9 mouse cellular contexts compared by ENCODE assay signal in the genomic region with DNA sequence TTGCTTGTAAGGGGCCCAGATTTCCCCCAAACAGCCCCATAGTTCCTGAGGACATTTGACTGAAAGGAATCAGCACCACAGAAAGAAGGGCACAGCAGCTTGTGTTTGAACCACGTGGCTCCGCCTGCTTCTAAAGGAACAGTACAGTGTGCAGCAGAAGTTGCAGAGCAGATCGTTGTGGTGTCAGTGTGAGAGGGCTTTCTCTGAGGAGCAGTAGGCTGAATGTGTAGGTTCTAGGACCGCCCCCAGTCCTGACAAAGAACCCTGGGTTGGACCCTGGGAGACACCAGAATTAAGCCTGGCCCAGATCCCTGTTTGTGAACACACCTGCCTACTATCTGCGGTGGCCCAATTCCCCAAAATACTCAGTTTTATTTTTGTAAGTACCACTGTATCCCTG. TPM values are rescaled to one million over a fixed set of nuclear protein-coding genes. Genes with fewer than 3 reads are reported as not detected.
DNase-seq lines count a peak whose midpoint lies in the region; ATAC-seq lines count a peak whose summit lies in the region.
"Had no signal": no experiment of that assay in that cellular context is flagged by ENCODE, and none has a peak within 500 bp of the region (broad histone marks: within the 10 kb centered on the region; RNA-seq: fewer than 3 reads in every experiment).

No protein-coding gene starts in this region.

- no peak overlapping the region for H3K9ac ChIP-seq in hindbrain, embryonic 13.5 days
- H3K9ac ChIP-seq in hindbrain, embryonic 16.5 days (ENCODE audit: low read depth, low read length): no peak overlapping the region
- H3K9ac ChIP-seq in limb, embryonic 11.5 days (ENCODE audit: low read length): no peak overlapping the region

- peaks cover 24% of the 10 kb centered on the region for H3K36me3 ChIP-seq in hindbrain, embryonic 13.5 days
- H3K36me3 ChIP-seq in hindbrain, embryonic 16.5 days (ENCODE audit: control insufficient read depth, insufficient read depth, low read length): peaks cover 8% of the 10 kb centered on the region
- H3K36me3 ChIP-seq in limb, embryonic 11.5 days (ENCODE audit: control insufficient read depth, insufficient read depth, low read length): peaks cover 9% of the 10 kb centered on the region

- H3K4me2 ChIP-seq in hindbrain, embryonic 13.5 days: peak overlapping the region; percentile 65
- H3K4me2 ChIP-seq in hindbrain, embryonic 16.5 days (ENCODE audit: low read length): no peak overlapping the region
- peak overlapping the region; percentile 97 for H3K4me2 ChIP-seq in limb, embryonic 11.5 days (ENCODE audit: low read depth, severe bottlenecking)

- peak; percentile 34 for DNase-seq in thymus, postnatal 14 days
- no peak for DNase-seq in thymus, postnatal 36 days
- no peak for DNase-seq in limb, embryonic 11.5 days (ENCODE audit: low spot score)
- DNase-seq in thymus, postnatal 4 days: peak; percentile 57
- no peak for DNase-seq in ovary, postnatal 36 days (ENCODE audit: low spot score)
- no peak for DNase-seq in kidney, adult 18-20 months
- DNase-seq: gastrocnemius, postnatal 36 days had no signal

- no peaks in the 10 kb centered on the region for H3K27me3 ChIP-seq in hindbrain, embryonic 13.5 days
- no peaks in the 10 kb centered on the region for H3K27me3 ChIP-seq in hindbrain, embryonic 16.5 days (replicated peaks; ENCODE audit: control insufficient read depth, insufficient read depth, low read length)
- H3K27me3 ChIP-seq in limb, embryonic 11.5 days (ENCODE audit: control insufficient read depth, insufficient read depth, low read length): no peaks in the 10 kb centered on the region

- H3K27ac ChIP-seq in hindbrain, embryonic 13.5 days: no peak overlapping the region
- no peak overlapping the region for H3K27ac ChIP-seq in hindbrain, embryonic 16.5 days (ENCODE audit: low read depth, low read length)
- no peak overlapping the region for H3K27ac ChIP-seq in limb, embryonic 11.5 days (replicated peaks; ENCODE audit: low read depth, low read length)

- peaks cover 35% of the 10 kb centered on the region for H3K4me1 ChIP-seq in hindbrain, embryonic 13.5 days (replicated peaks)
- H3K4me1 ChIP-seq in hindbrain, embryonic 16.5 days (ENCODE audit: control insufficient read depth, insufficient read depth, low read depth, low read length): peaks cover 23% of the 10 kb centered on the region
- H3K4me1 ChIP-seq in limb, embryonic 11.5 days (ENCODE audit: control insufficient read depth, insufficient read depth, low read length): peaks cover 12% of the 10 kb centered on the region

- no peaks in the 10 kb centered on the region for H3K9me3 ChIP-seq in hindbrain, embryonic 13.5 days
- H3K9me3 ChIP-seq in hindbrain, embryonic 16.5 days (ENCODE audit: control insufficient read depth, low read length): no peaks in the 10 kb centered on the region
- no peaks in the 10 kb centered on the region for H3K9me3 ChIP-seq in limb, embryonic 11.5 days (ENCODE audit: control insufficient read depth, low read length)

- no peak for ATAC-seq in hindbrain, embryonic 13.5 days (ENCODE audit: low FRiP score)
- no peak for ATAC-seq in hindbrain, embryonic 16.5 days
- ATAC-seq in limb, embryonic 11.5 days (ENCODE audit: insufficient number of reproducible peaks, low FRiP score, low TSS enrichment, low read depth): no peak

- WGBS in hindbrain, embryonic 13.5 days: 77% methylated on average over 5 of the region's 5 CpGs
- WGBS in hindbrain, embryonic 16.5 days: 71% methylated on average over 5 of the region's 5 CpGs
- 79% methylated on average over 5 of the region's 5 CpGs for WGBS in limb, embryonic 11.5 days

- no peak overlapping the region for H3K4me3 ChIP-seq in hindbrain, embryonic 13.5 days
- no peak overlapping the region for H3K4me3 ChIP-seq in hindbrain, embryonic 16.5 days (ENCODE audit: low read length)
- no peak overlapping the region for H3K4me3 ChIP-seq in limb, embryonic 11.5 days (ENCODE audit: low read depth, low read length)

RNA-seq across cellular contexts. Expression of gene Orai3, which starts 1.6 kb away (rescaled TPM):
- 8.0 and 9.1 TPM in 2 replicates for polyA plus RNA-seq in hindbrain, embryonic 13.5 days (2015; fragmentation: Nextera tagmentation; extraction: Ambion mirVana)
- polyA plus RNA-seq in hindbrain, embryonic 16.5 days (2015; fragmentation: Nextera tagmentation; extraction: Ambion mirVana): 10.4 and 11.3 TPM in 2 replicates
- polyA plus RNA-seq in limb, embryonic 11.5 days (2014; fragmentation: Nextera tagmentation; extraction: Ambion mirVana): 11.7 and 12.3 TPM in 2 replicates

RNA-seq across cellular contexts. Expression of gene Setd1a, which starts 5.2 kb away (rescaled TPM):
- 17.8 and 20.9 TPM in 2 replicates for polyA plus RNA-seq in hindbrain, embryonic 13.5 days (2015; fragmentation: Nextera tagmentation; extraction: Ambion mirVana)
- 12.8 and 14.6 TPM in 2 replicates for polyA plus RNA-seq in hindbrain, embryonic 16.5 days (2015; fragmentation: Nextera tagmentation; extraction: Ambion mirVana)
- polyA plus RNA-seq in limb, embryonic 11.5 days (2014; fragmentation: Nextera tagmentation; extraction: Ambion mirVana): 31.5 and 38.0 TPM in 2 replicates

RNA-seq across cellular contexts. Expression of gene Gm49388, which starts 14.1 kb away (rescaled TPM):
- not detected in 2 replicates for polyA plus RNA-seq in hindbrain, embryonic 13.5 days (2015; fragmentation: Nextera tagmentation; extraction: Ambion mirVana)
- polyA plus RNA-seq in hindbrain, embryonic 16.5 days (2015; fragmentation: Nextera tagmentation; extraction: Ambion mirVana): not detected in 2 replicates
- not detected in 2 replicates for polyA plus RNA-seq in limb, embryonic 11.5 days (2014; fragmentation: Nextera tagmentation; extraction: Ambion mirVana)

RNA-seq across cellular contexts. Expression of gene Fbxl19, which starts 26.9 kb away (rescaled TPM):
- 9.0 and 9.3 TPM in 2 replicates for polyA plus RNA-seq in hindbrain, embryonic 13.5 days (2015; fragmentation: Nextera tagmentation; extraction: Ambion mirVana)
- 6.8 TPM in 2 replicates for polyA plus RNA-seq in hindbrain, embryonic 16.5 days (2015; fragmentation: Nextera tagmentation; extraction: Ambion mirVana)
- polyA plus RNA-seq in limb, embryonic 11.5 days (2014; fragmentation: Nextera tagmentation; extraction: Ambion mirVana): 9.8 and 10.9 TPM in 2 replicates

RNA-seq across cellular contexts. Expression of gene Hsd3b7, which starts 29.1 kb away (rescaled TPM):
- 9.6 TPM in 2 replicates for polyA plus RNA-seq in hindbrain, embryonic 13.5 days (2015; fragmentation: Nextera tagmentation; extraction: Ambion mirVana)
- 11.9 and 12.1 TPM in 2 replicates for polyA plus RNA-seq in hindbrain, embryonic 16.5 days (2015; fragmentation: Nextera tagmentation; extraction: Ambion mirVana)
- 7.0 and 8.0 TPM in 2 replicates for polyA plus RNA-seq in limb, embryonic 11.5 days (2014; fragmentation: Nextera tagmentation; extraction: Ambion mirVana)

Comparison
In these comparisons a context has a peak if more than half of its experiments do, and no peak if none do; other contexts are left out.
1. DNase-seq: peak in thymus, postnatal 14 days (single experiment) and thymus, postnatal 4 days (single experiment); none in thymus, postnatal 36 days (0 of 2), limb, embryonic 11.5 days (single experiment), ovary, postnatal 36 days (single experiment) and kidney, adult 18-20 months (single experiment).